Mouse (Mus musculus): ENCODE results near the gene Inpp5k.
A peak's percentile ranks its signal among the peaks of the same experiment; 100 is the strongest.

The Inpp5k gene

DNA sequence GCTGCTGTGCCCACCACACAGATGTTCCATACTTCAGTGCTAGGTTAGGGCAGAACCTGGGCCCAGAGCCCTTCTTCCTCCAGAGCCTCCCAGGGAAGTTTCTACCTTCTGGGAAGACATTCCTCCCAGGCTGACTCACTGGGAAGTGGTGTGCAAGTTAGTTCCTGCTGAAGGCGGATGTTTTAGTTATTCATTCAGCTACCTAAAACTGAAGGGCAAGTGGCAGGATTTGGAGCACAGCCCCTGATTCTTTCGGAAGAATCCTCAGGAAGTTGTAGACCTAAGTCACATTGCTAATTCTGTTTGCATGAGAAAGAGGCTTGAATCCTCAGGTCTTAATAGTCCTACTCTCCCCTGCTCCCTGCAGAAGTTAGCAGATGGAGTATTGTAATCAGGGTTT lies 9.4 kb upstream of the Inpp5k start:
- no peak for DNase-seq

DNA sequence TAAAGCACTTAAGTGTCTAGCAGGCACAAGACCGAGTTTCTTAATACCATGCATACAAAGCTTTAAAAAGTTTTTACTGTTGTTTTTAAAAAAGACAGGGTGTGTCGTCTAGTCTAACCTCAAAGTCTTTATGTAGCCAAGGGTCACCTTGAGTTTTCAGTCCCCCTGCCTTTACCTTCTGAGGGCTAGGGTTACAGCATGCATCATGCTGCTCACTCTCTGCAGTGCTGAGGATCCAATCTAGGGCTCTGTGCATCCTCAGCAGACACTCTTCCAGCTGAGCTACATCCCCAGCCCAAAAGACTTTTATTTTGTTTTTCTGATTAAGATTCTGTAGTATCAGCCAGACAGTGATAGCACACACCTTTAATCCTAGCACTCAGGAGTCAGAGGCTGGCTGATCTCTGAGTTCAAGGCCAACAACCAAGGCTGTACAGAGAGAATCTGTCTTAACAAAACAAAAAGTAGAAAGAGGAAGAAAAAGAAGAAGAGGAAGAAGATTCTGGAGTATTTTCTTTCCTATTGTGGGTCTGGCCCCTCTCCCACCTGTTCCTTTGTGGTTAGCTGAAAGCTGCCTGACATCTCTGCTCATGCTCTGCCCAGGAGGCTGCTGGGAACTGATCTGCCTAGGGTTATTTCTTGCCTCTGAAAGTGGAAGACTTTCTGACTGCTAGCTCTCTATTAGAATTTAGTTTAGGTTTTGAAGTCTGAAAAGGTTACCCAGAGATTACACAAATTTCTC lies 8.0 kb upstream of the Inpp5k start:
- peak; percentile 55 for DNase-seq

DNA sequence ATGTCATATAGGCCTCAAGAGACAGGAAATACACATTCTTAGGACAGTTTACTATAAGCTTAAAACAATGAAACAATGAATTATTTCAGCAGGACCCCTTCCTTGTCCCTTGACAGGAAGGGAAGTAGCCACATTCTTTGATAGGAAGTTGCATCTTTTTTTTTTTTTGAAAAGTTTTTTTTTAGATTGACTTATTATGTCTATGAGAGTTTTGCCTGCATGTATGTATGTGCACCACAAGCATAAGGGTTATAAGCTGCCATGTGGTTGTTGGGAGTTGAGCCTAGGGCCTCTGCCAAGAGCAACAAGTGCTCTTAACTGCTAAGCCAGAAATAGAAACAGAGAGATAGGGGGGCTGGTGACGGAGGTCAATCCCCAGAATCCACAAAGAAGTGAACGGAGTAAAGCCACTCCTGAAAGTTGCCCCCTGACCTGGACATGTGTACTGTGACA lies 6.7 kb upstream of the Inpp5k start:
- no peak for DNase-seq

DNA sequence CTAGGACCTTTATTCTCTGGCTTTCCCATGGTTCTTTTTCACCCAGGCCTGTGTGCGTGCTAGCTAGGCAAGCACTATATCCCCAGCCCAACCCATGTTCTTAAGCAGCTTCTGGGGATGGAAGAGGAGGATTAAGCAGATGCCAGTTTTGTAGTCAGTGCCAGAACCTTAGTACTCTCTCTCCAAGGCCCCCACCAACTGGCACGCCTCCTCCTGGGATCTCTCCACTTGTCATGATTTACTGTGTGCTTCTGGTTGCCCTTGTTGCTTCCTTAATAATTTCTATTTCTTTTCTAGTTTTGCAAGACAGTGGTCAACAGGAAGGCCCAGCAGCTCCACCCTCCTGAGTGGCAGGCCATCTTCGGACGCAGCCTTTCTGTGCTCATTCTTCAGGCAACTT lies 5.0 kb upstream of the Inpp5k start:
- no peak for DNase-seq

DNA sequence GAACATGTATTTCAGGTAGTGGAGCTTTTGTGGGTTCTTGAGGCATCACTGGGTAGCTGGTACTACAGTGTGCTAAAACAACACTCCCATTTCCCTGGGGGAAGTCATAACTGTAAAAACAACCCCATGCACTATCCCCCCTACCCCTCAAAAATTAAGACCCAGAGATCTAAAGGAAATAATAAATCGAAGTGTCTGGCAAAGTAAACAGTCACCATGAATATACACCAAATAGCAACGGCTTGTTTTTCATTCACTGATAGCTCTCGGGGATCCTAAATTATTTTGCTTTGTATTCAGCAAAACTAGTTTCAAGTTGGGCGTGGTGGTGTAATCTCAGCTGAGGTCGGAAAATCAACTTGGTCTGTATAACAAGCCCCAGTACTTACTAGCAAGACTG lies 690 bp upstream of the Inpp5k start:
- DNase-seq, result no peak

DNA sequence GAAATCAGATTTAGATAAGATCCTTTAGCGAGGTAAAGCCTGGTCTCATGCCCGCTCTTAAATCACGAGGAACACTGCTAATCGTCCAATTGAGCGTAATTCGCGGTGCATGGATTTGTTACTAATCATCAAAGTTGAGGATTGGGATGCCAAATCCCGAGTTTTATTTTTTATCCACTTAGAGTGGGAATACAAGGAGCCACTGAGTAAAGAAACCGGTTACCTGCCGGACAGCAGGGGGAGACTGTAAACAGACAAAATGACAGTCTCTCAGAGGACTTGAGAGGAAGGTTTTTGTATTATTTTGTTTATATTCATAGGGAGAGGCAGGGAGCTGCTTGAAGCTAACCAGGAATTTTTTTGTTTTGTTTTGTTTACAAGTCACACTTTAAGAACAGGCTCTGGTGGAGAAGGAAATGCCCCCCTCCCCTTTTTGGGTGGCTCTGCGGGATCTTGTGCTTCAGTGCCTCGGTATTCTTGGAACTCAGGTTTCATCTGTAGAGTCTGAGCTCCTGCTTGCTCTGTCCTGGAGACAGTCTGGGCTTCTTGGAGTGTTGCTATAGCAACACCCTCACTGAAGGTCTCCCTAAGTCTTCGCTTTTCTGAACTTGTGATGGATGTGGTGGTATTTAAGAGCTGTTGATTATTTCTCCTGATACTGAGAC lies 905 bp downstream of the Inpp5k start:
- peak; percentile 54 for DNase-seq

DNA sequence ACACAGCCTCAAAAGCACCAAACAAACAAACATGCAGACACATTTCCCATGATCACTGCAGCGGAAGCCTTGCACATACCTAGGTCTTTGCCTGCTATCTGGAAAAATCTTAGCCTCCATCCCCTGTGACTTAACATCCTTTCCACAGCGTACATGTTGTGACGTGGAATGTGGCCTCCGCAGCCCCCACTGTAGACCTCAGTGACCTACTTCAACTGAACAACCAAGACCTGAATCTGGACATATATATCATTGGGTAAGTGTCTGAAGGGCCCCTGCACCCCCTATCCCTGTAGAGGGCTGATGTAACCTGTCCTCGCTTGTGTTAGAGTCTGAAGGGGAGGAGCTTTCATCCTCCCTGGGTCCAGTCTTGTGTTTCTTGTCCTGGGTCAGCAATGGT lies 2.1 kb downstream of the Inpp5k start:
- no peak for DNase-seq

DNA sequence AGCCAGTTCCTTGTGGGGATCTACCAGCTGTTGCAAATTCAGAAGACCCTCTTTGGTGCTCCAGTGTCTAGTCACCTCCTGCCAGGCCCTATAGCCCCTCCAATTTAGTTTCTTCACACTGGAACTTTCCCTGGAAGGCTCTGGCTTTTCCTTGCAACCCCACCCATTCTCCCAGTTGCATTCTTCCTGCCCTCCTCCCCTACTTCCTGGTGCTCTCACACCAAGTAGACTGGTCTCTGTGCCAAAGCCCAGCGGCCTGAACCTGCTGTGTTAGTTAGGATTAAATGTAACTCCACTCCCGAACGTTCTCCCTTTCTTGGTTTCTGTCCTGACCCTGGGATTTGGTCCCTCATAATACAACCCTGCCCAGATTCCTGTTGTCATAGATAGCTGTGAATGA lies 4.0 kb downstream of the Inpp5k start:
- DNase-seq, result no peak

DNA sequence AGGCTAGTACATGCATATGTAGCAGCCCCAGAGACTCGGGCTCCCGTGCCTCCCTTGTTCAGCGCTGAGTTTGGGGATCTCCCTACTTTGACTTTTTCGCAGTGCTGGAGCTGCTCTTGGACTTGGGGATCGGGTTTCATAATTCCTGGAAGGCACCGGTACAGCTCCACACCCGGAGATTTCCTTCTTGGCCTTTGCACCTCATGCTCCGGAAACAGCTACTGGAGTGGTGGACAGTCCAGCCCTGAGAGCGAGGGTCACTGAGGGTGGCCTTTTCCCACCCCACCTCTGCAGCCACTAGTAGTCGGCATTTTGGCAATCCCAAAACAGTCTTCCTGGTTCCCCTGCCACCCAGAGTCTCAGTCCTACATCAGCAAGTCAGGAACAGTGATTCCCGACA lies 4.5 kb downstream of the Inpp5k start:
- DNase-seq, result no peak

DNA sequence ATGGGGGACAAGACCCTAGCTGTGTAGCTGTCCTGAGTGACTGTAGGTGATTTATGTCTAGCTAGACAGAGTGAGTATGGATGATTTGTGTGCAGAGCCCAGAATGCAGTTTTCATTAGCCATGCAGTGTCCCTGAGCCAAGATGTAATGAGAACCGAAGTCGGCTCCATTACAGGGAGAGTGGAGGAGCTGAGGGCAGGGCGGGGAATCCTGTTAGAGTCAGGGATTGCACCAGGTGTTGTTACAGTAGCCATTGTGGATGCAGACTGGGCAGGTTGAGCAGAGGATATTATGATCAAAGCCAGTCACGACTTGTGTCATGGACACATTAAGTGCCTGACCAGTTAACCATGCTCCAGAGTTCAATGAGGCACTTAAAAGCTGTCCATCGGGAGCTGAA lies 12.5 kb downstream of the Inpp5k start:
- no peak for DNase-seq

DNA sequence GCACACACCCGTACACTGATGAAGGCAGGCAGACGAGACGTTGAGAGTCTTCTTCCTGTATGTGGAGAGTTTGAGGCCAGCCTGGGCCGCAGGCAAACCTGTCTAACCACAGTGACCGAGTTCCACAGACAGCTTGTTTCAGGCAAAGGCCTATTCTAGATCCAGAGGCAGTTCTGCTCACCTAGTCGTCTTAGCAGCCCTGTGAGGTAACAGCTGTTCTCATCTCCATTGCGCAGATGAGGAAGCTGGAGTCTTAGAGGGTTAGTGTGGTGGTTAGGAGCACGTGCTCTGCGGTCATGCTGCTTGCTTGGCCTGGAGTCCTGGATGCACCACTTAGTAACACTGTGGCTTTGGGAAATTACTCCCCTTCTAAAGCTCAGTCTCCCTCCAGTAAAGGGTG lies 13.9 kb downstream of the Inpp5k start:
- DNase-seq, result peak; percentile 52

DNA sequence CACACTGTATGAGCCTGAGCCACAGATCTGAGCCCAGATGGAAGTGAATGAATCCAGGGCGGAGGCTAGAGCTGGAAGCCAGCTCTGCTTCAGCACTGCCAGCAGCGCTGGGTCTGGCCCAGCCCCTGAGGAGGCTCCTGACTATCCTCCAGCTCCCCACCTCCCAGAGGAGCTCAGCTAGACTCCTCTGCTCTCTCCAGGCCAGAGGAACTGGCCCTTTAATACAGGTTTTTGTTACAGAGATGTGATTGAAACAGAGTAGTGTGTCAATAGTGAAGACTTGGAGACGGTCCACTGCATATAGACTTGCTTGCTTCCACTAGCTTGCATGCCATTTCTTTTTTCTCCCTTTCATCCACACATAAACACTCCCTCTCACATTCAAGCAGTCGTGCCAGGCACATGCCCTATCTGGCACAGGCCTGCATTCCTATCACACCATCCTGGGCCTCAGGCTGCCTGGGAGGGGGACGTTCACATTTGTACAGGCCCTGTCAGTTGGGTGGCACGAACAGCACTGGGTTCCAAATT lies 17.0 kb downstream of the Inpp5k start:
- no peak for DNase-seq

DNA sequence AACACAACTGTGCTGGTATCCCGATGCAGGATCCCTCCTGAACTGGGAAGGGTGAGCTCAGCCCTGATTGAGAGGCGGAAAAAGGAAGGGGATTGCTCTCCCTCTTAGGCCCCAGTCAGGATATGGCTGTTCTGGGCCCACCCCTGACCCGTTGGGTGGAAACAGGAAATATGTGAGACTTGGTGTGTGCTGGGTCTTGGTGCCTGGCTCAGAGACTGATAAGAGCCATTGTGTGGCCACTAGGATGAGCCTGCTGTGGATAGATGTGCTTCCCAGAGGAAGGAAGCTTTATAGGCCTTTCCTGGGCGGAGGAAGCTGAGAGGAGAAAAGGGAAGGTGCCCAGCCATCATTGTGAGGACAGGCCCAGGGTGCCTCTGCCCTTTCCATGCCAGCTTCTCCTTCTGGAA lies 18.4 kb downstream of the Inpp5k start:
- DNase-seq, result no peak

DNA sequence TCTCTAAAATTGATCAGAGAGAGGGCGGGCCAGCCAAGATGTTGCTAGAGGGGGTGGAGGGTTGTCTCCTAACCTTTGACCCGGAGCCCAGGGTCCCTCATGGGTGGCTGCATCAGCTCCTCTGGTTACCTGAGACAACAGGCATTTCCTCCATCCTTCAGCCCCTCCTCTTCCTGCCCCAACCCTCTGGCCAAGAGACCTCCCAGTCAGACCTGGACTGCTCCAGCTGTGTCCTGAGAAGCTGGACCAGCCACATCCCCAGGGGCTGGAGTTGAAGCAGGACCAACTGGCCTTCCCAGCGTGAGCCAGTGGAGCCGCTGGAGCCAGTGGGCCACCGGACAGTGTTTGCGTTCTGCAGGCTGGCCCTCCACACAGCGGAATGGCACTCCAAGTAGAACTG lies 19.5 kb downstream of the Inpp5k start, which contains the start of gene Myo1c:
TSS of gene Myo1c (plus strand) at position 194 of the 400 bp plus-strand sequence.
- DNase-seq, result no peak

DNA sequence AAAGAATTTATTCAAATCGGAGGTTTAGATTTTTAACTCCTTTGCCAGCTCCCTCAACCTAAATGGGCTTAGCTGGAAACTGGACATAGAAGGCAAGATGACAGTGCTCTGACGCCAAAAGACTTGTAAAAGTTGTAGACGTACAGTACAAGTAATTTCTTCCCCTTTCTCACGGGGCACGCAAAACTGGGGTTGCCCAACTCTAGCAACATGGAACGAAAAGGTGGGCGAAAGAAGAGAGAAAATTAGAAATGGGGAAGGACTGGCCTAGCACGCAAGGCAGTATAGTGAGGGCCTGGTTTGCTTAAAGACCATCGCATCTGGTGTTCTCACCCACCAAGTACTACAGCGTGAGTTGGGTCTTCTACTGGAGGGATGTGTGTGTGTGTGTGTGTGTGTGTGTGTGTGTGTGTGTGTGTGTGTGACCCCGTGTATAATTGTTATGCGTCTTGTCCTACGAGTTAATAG lies 20.2 kb downstream of the Inpp5k start:
- no peak for DNase-seq

DNA sequence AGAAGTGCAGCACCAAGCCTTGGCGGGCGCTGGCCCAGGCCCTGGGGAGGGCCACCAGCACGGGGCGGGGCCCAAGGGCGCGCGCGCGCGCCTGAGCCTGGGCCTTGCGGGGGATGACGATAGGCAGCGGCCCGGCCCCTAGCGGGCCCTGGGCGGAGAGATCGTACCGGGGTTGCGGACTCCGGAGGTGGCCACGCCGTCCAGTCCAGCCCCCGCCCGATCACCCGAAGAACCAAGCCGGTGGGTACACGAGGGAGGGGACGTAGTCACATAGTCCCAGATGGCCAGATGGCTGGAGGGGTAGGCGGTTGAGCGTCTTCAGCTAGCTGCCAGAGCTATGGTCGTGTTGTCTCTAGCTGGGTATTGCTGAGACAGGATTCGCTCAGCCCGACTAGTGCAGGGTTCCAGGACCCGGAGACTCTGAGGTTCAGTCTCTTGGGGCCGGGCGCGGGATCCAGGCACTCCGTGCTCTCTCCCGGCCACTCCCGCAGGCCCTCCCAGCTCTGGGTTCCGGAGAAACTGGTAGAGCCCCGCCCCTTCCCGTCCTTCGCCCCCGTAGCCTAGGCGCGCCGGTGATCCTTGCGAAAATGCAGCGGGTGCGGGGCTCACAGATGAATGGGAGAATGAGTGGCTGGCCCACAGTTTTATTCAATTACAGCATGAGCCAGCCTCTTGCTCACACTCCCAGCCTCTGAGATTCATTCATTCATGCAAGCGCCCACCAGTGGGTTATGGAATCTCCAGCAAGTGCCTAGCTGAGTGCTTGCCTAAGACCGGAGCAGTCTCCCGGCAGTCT lies 20.8 kb downstream of the Inpp5k start:
- peak; percentile 76 for DNase-seq

DNA sequence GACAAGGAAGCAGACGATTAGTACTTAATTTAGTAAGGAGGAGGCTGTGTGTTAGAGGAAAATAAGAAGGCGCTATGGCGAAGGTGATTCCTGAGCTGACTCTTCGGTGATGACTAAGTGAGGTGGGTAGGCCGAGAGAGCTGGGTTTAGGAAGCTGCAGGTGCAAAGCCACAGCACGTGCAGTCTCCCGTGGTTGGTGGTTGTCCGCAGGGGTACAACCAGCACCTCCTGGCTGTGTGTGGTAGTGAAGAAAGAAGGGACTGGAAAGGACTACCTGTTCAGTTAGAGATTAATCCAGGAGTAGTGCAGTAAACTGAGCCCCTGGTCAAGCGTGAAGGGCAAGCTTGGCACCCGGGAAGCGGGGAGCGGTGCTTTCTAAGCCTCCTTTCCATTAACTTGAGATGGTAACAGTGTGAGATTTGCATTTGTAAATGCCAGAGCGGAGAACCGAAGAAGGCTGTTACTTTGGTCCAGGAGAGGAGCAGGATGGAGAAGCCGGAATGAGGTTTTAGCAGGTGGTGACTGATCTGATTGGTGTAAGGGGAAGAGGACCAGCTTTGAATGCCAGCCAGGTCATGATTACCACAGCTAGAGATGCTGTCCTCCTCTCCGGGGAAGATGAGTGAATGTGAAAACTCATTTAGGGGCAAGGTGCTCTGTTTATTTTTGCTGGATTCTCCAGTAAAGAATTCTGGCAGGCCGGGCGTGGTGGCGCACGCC lies 21.6 kb downstream of the Inpp5k start:
- peak; percentile 77 for DNase-seq

DNA sequence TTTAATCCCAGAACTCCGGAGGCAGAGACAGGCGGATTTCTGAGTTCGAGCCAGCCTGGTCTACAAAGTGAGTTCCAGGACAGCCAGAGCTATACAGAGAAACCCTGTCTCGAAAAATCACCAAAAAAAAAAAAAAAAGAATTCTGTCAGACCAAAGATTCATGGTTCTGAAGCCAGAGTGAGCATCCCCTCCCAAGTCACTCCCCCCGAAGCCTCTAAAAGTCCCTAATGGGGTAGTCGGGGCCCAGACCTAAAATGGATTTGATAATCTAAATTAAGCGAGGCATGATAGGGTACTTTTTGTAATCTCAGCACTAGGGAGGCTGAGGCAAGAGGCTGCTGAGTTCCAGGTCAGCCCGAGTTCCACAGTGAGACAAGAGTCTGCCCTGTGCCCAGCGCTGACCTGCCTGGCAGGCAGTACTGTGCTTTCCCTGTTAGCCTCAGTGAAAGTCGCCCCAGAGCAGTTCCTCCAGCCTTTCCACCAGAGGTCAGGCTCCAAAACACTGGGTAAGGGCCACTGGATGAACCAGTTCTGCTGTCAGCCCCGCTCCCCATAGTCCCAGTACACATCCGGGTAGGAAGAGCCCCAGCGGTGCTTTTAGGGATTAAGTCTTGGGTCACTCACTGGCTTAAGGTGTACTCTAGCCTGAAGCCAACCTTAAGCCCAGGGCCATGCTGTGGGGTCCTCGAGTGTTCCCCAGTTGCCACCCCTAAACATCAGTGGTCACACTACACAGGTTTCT lies 22.3 kb downstream of the Inpp5k start:
- DNase-seq, result no peak

DNA sequence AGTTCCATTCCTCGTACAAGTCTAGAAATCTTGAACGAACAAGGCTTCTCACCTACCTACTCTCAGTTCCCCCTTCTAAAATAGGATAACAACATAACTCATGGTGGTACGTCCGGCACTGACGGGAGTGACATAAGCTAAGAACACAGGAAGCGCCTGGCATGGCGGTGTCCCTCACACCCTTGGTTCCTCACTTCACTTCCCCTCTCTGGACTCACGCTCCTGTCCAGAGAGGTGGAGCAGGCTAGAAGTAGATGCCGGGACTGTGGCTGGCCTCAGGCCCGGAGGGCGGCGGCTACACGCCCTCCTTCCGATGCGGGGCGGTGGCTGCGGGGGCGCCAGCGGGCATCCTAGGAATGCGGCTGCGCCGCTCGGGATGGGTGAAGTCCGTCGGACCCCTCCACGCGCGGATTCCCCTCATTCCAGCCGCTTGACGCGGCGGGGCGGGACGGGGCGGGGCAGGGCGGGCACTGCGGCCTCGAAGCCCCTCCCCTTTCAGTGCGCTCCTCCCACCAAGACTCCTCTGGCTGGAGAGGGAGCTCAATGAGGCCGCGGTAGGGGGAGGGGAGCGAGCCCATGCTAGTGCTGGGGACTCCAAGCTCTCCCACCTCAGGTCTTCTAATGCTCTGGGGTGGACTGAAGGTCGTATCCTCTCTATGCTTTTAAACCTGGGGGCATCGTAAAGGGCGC lies 23.1 kb downstream of the Inpp5k start:
- peak; percentile 76 for DNase-seq

DNA sequence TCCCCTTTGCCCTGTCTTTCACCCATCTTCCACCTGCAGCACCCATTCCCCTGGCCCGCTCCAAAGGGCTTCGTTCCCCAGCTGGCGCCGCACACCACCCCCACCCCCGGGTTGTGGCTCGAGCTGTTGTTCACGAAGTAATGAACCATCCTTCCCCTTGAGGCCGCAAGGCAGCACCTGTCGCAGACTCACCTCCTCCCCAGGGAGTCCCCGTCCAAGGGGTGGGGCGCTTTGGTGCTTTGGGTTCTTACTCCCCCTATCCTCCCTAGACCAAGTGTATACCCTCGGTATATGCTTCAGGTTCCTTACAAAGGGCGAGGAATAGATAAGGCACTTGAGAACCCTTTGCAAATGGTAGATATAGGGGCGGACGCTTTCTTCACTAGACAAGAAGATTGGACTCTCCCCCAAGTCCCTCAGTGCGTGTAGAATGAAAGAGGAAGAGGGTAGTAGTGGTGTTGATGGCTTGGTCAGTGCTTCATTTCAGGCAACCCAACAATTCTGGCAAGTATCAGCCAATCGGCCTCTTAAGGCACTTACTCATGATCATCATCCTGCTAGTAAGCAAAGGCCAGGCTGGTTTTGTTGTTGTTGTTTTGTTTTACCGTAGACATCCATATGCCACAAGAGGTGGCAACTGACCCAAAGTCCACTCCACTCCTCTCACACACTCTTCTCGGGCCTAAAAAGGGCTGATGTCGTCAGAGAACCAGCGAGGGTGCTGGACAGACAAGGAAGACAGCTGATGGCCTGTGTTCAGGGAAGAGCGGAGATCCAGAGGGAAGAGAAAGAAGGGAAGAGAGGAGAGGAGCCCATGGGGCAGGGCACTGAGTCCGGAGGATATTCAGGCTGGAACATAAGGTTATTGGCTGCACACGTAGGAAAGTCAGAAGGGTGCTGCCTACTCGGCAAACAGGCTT lies 23.9 kb downstream of the Inpp5k start:
- DNase-seq, result peak; percentile 66
